Mouse (Mus musculus) spleen, postnatal 4 days (tissue): Measurements from ENCODE around the gene 4930470P17Rik.
A peak's percentile ranks its signal among the peaks of the same experiment; 100 is the strongest.
"Not testable (repeated sequence)": the region's sequence is repeated elsewhere in the genome, so short reads cannot be mapped to it uniquely, and the experiment has no call there.

Experiments
- DNase-seq, 2 experiments: peaks; one replicate each; pipeline ENCODE4 v3.0.0; 2022; ENCODE audit warnings: low spot score in 2 of 2

Gene 4930470P17Rik

GRCm38 (mm10) chr2:170601917-170602316, at the start of gene 4930470P17Rik:
4930470P17Rik (minus strand) TSS chr2:170602017.
- no peak for DNase-seq

DNA sequence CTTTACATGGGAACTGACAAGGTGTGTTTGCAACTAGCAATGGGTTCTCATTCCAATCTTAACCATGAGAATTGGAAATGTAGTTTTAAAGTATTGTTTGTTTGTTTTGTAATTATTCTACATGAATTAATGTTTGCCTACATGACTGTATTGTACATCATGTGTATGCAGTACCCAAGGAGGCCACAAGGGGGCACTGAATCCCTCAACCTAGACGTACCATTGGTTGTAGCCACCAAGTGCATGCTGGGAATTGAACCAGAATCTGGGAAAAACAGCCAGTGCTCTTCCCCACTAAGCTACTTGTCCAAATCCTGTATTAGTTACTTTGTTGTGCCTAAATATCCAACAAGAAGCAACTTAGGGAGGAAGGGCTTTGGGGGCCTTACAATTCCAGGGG, 49.7 kb upstream of the 4930470P17Rik start:
- no peak for DNase-seq

GRCm38 (mm10) chr2:170648542-170648941, 46.7 kb upstream of the 4930470P17Rik start:
- no peak for DNase-seq

DNA sequence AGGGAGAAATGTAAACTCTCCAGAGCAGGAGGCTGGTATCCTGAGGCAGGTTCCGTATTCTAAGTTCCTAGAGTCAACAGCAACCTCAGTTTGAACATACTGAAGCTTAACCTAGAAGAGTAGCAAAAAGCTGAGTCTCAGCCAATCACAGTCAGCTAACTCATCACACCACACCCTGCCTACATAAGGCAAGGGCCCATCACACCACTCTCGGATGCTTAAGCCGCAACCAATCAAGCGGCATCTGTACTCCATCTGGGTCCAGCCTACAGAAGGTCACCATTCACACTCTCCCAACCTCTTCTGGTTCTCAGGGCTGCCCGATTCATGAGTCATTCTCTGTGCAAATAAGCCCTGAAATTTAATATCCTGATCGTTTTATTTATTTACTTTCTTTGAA, 44.4 kb upstream of the 4930470P17Rik start:
- DNase-seq = no peak

DNA sequence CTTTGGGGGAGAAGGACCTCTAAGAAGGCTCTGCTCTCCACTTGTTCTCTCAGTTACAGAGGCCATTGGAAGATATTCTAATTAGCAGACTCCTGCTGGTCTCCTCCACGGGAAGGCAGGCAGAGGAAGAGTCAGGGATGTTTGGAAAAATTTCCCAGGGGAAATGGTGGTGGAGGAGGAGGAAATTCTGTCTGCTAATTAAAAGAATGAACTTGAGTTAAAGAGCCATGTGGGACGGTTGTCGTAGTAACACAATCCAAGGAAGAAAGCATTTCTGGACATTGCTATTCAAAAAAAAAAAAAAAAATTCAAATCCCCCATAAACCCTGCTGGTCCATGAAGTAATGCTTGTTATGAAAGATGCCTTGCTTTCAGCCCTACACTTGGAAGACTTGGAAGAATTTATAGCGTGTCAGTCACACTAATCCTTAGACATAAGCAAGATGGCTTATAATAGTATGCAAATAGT, 40.6 kb upstream of the 4930470P17Rik start:
- no peak for DNase-seq

- DNase-seq = no peak
Measured at GRCm38 (mm10) chr2:170640281-170640680, 38.5 kb upstream of the 4930470P17Rik start.

- no peak for DNase-seq
Measured at GRCm38 (mm10) chr2:170638746-170639145, 36.9 kb upstream of the 4930470P17Rik start.

DNA sequence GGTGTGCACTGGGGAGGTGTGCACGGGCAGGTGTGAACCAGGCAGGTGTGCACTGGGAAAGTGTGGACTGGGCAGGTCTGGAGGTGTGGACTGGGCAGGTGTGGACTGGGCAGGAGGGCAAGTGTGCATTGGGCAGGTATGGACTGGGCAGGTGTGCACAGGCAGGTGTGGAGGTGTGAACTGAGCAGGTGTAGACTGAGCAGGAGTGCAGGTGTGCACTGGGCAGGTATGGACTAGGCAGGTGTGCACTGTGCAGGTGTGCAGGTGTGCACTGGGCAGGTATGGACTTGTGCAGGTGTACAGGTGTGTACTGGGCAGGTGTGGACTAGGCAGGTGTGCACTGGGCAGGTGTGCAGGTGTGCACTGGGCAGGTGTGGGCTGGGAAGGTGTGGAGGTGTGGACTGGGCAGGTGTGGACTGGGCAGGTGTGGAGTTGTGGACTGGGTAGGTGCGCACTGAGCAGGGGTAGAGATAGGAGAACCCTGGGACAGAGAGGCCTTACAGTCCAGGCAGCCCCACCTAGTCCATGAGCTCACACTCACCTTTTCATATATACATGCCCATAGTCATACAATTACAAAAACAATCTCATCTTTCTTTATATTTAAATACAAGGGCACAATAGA, 31.3 kb upstream of the 4930470P17Rik start:
- no peak for DNase-seq

DNA sequence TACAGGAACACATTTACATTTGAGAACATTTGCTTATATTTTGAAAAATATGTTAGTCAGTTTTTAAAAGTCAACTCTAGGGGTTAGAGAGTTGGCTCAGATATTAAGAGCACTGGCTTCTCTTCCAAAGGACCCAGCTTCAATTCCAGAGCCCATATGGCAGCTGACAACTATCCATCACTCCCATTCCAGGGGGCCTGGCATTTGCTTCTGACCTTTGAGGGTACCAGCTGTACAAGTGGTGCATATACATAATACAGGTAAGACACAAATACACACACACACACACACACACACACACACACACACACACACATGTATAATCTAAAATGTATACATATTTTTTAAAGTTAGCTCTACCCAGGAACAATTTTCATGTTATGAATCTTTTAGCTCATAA, 30.6 kb upstream of the 4930470P17Rik start:
- DNase-seq = no peak

DNA sequence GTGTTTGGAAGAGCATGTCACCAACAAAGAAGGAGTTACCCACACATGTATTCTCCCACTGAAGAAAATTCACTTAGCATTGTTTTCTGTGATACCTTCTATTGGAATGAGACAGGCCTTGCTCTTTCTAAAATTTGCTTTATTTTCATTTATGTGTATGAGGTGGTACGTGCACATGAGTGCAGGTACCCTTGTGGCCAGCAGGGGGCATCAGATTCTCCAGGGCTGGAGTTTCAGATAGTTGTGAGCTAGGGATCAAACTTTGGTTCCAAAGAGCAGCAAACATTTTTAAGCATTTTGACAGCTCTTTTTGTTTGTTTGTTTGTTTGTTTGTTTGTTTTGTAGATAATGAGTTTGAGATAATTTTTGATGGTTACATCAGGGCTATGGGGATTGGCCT, 29.6 kb upstream of the 4930470P17Rik start:
- no peak for DNase-seq

DNA sequence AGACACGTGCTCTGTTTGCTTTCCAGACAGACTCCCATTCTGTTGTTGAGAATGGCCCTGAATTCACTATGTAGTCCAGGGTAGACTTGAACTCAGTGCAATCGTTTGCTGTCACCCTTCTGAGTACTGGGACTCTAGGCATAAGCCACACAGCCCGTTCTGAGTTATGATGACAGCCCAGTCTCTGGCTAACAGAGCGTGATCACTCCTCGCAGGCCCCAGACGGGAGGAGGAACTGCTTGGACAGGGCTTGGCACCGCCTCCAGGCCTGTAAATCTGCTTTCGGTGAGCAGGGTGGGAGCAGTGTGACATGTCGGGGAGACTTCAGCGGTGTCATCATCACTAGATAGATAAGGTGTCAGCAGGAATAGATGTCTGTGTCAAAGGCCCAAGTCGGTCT, 28.7 kb upstream of the 4930470P17Rik start:
- no peak for DNase-seq

DNA sequence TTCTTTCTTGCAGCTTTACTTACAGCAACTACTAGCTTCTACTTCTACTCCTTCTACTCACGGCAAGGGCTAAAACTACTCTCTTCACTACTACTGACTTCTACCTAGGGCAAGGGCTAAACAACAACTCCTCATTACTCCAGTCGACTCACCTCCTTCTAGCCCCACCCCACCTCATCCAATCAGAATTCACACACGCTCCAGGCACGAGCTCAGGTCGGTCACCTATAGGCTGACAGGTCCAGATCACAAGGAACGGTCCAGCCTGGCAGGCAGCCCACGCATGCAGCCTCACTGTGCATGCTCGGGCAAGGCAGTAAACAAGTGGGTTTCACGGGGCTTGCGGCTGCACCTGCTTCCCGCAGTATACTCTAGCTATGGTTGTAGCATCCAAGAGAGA, 26.2 kb upstream of the 4930470P17Rik start:
- DNase-seq = not testable (repeated sequence)

DNA sequence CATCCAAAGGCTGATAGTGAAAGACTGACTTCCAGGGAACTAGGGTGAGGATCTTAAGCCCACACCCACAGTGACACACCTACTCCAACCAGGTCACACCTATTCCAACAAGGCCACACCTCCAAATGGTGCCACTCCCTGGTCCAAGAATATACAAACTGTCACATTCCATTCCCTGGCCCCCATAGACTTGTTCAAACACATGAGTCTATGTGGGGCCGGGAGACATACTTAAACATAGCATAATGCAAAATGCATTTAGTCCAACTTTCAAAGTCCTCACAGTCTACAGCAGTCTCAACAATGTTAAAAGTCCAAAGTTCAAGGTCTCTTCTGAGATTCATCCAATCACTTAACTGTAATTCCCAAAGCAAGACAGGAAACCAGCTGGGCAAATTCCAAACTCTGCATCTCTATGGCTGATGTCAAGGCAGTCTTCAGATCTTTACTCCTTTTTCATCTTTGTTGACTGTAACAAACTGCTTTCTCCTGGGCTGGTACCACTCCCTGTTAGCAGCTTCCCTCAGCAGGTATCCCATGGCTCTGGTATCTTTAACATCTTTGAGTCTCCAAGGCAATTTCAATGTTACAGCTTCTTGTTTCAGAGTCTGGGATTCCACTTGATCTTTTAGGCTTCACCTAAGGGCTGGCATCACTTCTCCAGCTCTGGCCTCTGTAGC, 22.5 kb upstream of the 4930470P17Rik start:
- DNase-seq = not testable (repeated sequence)

DNA sequence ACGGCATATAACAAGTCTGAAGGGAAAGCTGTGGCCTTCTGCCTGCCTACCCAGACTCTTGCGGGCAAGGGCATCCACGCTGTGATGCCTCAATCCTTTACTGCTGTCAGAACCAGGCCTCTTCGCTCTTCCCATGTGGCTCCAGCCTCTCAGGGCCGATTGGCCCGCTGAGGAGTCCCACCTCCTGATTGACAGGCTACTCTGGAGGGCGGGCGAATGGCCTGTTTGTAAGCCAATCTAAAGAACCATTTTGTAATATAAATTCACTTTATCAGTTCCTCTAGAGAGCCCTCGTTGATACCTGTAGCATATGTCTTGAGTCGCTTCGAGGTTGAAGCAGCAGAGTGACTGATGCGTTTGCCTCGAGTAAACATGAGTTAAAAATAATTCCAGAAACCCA, 21.2 kb upstream of the 4930470P17Rik start:
- DNase-seq = no peak

GRCm38 (mm10) chr2:170618862-170619492, 17.2 kb upstream of the 4930470P17Rik start:
- DNase-seq = no peak

DNA sequence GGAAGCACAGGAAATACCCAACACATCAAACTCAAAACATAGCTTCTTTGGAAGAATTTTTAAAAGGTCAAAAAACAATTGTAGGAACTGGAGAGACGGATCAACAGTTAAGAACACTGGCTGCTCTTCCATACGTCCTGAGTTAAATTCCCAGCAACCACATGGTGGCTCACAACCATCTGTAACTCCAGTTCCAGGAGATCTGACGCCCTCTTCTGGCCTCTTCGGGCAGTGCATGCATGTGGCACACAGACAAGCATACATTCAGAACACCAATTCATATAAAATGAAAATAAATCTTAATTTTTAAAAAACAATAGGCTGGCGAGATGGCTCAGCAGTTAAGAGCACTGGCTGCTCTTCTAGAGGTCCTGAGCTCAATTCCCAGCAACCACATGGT, 10.0 kb upstream of the 4930470P17Rik start:
- not testable (repeated sequence) for DNase-seq

DNA sequence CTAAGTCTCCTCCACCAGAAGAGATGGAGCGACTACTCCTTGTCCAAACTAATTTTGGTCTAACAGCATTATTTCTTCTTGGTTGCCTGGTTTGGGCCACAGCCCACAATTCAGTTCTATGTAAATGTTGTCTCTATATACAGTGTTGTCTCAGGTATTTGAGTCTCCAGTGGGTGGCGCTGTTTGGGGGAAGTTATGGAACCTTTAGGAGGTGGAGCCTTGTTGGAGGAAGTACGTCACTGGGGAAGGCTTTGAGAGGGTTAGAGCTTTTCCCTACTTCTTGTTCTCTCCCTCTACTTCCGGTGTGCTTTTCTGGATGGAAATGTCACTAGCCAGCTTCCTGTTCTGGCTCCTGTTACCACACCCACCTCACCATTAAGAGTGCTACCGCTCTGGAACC, 646 bp downstream of the 4930470P17Rik start:
- no peak for DNase-seq

- DNase-seq = no peak
Measured at GRCm38 (mm10) chr2:170597586-170597985, 4.2 kb downstream of the 4930470P17Rik start.

DNA sequence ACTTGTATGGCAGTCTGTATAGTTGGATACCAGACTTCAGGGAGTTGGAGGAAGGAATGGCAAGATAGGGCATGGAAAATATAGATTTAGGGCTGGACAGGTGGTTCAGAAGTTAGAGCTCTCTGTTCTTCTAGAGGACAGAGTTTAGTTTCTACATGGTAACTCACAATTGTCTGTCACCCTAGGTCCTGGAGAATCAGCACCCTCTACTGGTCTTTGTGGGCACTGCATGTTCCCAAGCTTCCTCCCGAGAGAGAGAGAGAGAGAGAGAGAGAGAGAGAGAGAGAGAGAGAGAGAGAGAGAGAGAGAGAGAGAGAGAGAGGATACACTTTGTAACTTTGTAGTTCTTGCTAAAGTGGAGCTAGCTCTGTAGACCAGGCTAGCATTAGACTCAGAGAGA, 5.1 kb downstream of the 4930470P17Rik start:
- DNase-seq = peak in 1 of 2 experiments; percentile 16

- DNase-seq = no peak
Measured at GRCm38 (mm10) chr2:170592161-170592560, 9.7 kb downstream of the 4930470P17Rik start.

DNA sequence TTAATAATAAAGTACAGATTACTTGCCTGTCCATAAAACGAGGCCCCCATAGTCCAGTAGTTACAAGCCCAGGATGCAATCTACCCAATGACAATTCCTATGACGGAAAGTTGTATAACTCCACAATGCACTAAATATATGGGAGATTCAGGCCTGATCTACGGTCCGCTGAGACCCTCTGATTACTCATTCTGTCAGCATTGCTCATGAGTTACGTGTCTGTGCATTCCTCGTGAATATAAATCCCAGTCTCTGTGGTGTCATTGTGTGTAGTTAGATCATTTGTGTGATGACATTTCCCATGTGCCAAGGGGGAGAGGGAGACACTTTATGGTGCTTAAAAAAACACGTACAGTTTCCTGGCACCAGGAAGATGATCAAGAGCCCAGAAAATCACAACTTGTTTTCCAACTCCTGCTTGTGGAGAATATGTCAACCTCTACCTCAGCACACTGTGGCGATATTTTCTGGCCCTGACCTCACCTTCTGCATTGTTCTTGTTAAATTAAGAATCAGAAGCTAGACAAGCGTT, 13.4 kb downstream of the 4930470P17Rik start:
- no peak for DNase-seq

DNA sequence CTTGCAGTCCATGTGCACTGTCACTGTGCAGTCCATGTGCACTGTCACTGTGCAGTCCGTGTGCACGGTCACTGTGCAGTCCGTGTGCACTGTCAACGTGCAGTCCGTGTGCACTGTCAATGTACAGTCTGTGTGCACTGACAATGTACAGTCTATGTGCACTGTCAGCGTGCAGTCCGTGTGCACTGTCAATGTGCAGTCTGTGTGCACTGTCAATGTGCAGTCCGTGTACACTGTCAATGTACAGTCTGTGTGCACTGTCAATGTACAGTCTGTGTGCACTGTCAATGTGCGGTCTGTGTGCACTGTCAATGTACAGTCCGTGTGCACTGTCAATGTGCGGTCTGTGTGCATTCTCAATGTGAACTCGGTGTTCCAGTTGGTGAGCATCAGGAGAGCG, 17.1 kb downstream of the 4930470P17Rik start:
- no peak for DNase-seq

DNA sequence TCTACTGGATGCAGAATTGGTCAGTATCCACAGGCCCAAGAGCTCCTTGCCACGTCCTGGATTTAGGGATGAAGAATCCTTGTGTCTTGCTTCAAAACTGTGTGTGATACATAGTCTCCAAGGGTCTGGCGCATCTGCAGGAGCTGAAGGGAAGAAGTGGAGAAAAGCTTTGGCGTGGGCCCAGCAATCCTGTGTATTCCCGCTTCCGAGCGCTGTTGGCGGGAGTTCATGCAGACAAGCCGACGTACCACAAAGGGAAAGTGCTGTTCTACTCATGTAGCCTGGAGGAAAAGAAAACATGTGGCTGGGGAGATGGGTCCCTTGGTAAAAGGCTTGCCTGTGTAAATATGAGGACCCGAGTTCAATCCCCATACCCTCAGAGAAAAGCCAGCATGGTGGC, 22.3 kb downstream of the 4930470P17Rik start:
- DNase-seq = no peak
